Mouse (Mus musculus) embryonic fibroblast, embryonic 13.5 days (primary cell): ENCODE results near the gene Cryzl2. TPM values are rescaled to one million over a fixed set of nuclear protein-coding genes. Genes with fewer than 3 reads are reported as not detected.

Source experiments
- H3K27ac ChIP-seq: 2 replicates; pipeline ENCODE4 v1.5.1; 2012; ENCODE audit warnings: low read length, control low read depth, inconsistent platforms; ENCODE audit not compliant: insufficient read depth
- H3K4me1 ChIP-seq: 2 replicates; pipeline ENCODE4 v1.6.1; 2011; ENCODE audit warnings: low read length; ENCODE audit not compliant: control insufficient read depth, insufficient read depth
- H3K4me3 ChIP-seq: 2 replicates; pipeline ENCODE4 v1.5.1; 2011; ENCODE audit warnings: mild to moderate bottlenecking, control low read depth, low read length; ENCODE audit not compliant: insufficient read depth
- CTCF ChIP-seq: IDR thresholded peaks from 2 replicates; pipeline ENCODE4 v1.5.1; 2011; ENCODE audit warnings: mild to moderate bottlenecking, control low read depth, low read length, moderate library complexity, borderline replicate concordance; ENCODE audit not compliant: insufficient read depth
- POLR2A ChIP-seq: IDR thresholded peaks from 2 replicates; pipeline ENCODE4 v1.6.1; 2011; ENCODE audit warnings: low read depth, mild to moderate bottlenecking, control low read depth, low read length, moderate library complexity
- polyA plus RNA-seq: library from polyadenylated mRNA; stranded (reverse); fragments of >200 nt; gene quantifications from 2 replicates; pipeline ENCODE4 v1.2.4, GENCODE M21; 2011; ENCODE audit warnings: low read depth; ENCODE audit not compliant: missing spikeins, insufficient read length

Gene Cryzl2
- polyA plus RNA-seq, 1 experiment: 7.6 TPM

- H3K27ac ChIP-seq: no peak overlapping the region
- TF ChIP-seq CTCF (no peak), POLR2A (no peak)
- no peak overlapping the region for H3K4me3 ChIP-seq
- no peaks in the 10 kb centered on the region for H3K4me1 ChIP-seq
Observed at GRCm38 (mm10) chr1:157503071-157503470, 44.7 kb downstream of the Cryzl2 start.

- Histone ChIP-seq H3K4me3 (peak within 1 kb of the TSS; percentile 30), H3K27ac (peak within 1 kb of the TSS; percentile 74), H3K4me1 (no peaks in the 10 kb centered on the region)
- TF ChIP-seq POLR2A: peak; percentile 87
- no peak for TF ChIP-seq CTCF
Observed at GRCm38 (mm10) chr1:157506522-157506921, 48.1 kb downstream of the Cryzl2 start, which contains the start of gene Sec16b. Gene Sec16b, plus strand, starts transcription at chr1:157506728.

GRCm38 (mm10) chr1:157506995-157507595 is 48.7 kb downstream of the Cryzl2 start:
- H3K27ac ChIP-seq: peak overlapping the region; percentile 74

GRCm38 (mm10) chr1:157507814-157508213 is 49.4 kb downstream of the Cryzl2 start:
- Histone ChIP-seq H3K27ac (no peak overlapping the region), H3K4me1 (peaks cover 2% of the 10 kb centered on the region; the same call in 1 of the 2 replicates), H3K4me3 (no peak overlapping the region)
- no peak for TF ChIP-seq CTCF
- TF ChIP-seq POLR2A: 0 out of 2 replicates have a peak, but pooled peaks have one; percentile 14

More at GRCm38 (mm10) chr1:157506995-157507595, 48.7 kb downstream of the Cryzl2 start:
- H3K4me3 ChIP-seq: peak overlapping the region; percentile 30
- no peaks in the 10 kb centered on the region for H3K4me1 ChIP-seq
- TF ChIP-seq POLR2A (no peak), CTCF (no peak)

- peaks cover 4% of the 10 kb centered on the region; the same call in 1 of the 2 replicates for H3K4me1 ChIP-seq
- TF ChIP-seq POLR2A (no peak), CTCF (no peak)
- no peak overlapping the region for H3K27ac ChIP-seq
- no peak overlapping the region for H3K4me3 ChIP-seq
Observed at GRCm38 (mm10) chr1:157512690-157513448, 54.5 kb downstream of the Cryzl2 start.

GRCm38 (mm10) chr1:157513559-157513958 is 55.2 kb downstream of the Cryzl2 start:
- peaks cover 7% of the 10 kb centered on the region for H3K4me1 ChIP-seq
- no peak for TF ChIP-seq CTCF
- no peak for TF ChIP-seq POLR2A
- no peak overlapping the region for H3K27ac ChIP-seq
- H3K4me3 ChIP-seq: no peak overlapping the region

GRCm38 (mm10) chr1:157514298-157514697 is 55.9 kb downstream of the Cryzl2 start:
- Histone ChIP-seq H3K4me1 (peaks cover 12% of the 10 kb centered on the region), H3K4me3 (no peak overlapping the region), H3K27ac (no peak overlapping the region)
- TF ChIP-seq CTCF: no peak
- no peak for TF ChIP-seq POLR2A

- H3K4me1 ChIP-seq: peaks cover 14% of the 10 kb centered on the region
- TF ChIP-seq POLR2A (no peak), CTCF (no peak)
- peak overlapping the region; percentile 31; the same call in 1 of the 2 replicates for H3K27ac ChIP-seq
- no peak overlapping the region for H3K4me3 ChIP-seq
Observed at GRCm38 (mm10) chr1:157516838-157517808, 58.7 kb downstream of the Cryzl2 start.

GRCm38 (mm10) chr1:157518111-157518523 is 59.7 kb downstream of the Cryzl2 start:
- Histone ChIP-seq H3K4me1 (peaks cover 12% of the 10 kb centered on the region), H3K27ac (peak overlapping the region; percentile 31), H3K4me3 (no peak overlapping the region)
- no peak for TF ChIP-seq POLR2A
- TF ChIP-seq CTCF: no peak

- TF ChIP-seq CTCF: no peak
- no peak for TF ChIP-seq POLR2A
- Histone ChIP-seq H3K4me1 (peaks cover 12% of the 10 kb centered on the region), H3K4me3 (no peak overlapping the region), H3K27ac (no peak overlapping the region; the same call in 1 of the 2 replicates)
Observed at GRCm38 (mm10) chr1:157519396-157519795, 61.0 kb downstream of the Cryzl2 start.
